Mouse (Mus musculus): ENCODE results near the gene Scd2.
"Not testable (repeated sequence)": the region's sequence is repeated elsewhere in the genome, so short reads cannot be mapped to it uniquely, and the experiment has no call there.

Gene Scd2

GRCm38 (mm10) chr19:44312007-44312360 lies 18.5 kb downstream of the Scd2 start:
- DNase-seq (ENCODE audit: low spot score in 2 of 2), result no peak

- DNase-seq (ENCODE audit: low spot score in 2 of 2), result no peak
Observed at GRCm38 (mm10) chr19:44313066-44313465, 19.6 kb downstream of the Scd2 start.

- peak; percentile 71 to 72 for DNase-seq (ENCODE audit: low spot score in 2 of 2)
Observed at GRCm38 (mm10) chr19:44314327-44314759, 20.9 kb downstream of the Scd2 start.

- no peak for DNase-seq (ENCODE audit: low spot score in 2 of 2)
Observed at GRCm38 (mm10) chr19:44314871-44315414, 21.5 kb downstream of the Scd2 start.

GRCm38 (mm10) chr19:44316752-44317315 lies 23.4 kb downstream of the Scd2 start:
- DNase-seq (ENCODE audit: low spot score in 2 of 2), result no peak

GRCm38 (mm10) chr19:44317391-44317790 lies 23.9 kb downstream of the Scd2 start:
- DNase-seq (ENCODE audit: low spot score in 2 of 2), result no peak

GRCm38 (mm10) chr19:44318545-44318944 lies 25.1 kb downstream of the Scd2 start:
- DNase-seq (ENCODE audit: low spot score in 2 of 2), result no peak

- DNase-seq (ENCODE audit: low spot score in 2 of 2), result no peak
Observed at GRCm38 (mm10) chr19:44320316-44320715, 26.8 kb downstream of the Scd2 start.

GRCm38 (mm10) chr19:44321201-44321600 lies 27.7 kb downstream of the Scd2 start:
- no peak for DNase-seq (ENCODE audit: low spot score in 2 of 2)

- no peak for DNase-seq (ENCODE audit: low spot score in 2 of 2)
Observed at GRCm38 (mm10) chr19:44321631-44322030, 28.2 kb downstream of the Scd2 start.

GRCm38 (mm10) chr19:44329566-44329965 lies 36.1 kb downstream of the Scd2 start:
- DNase-seq (ENCODE audit: low spot score in 2 of 2), result no peak

GRCm38 (mm10) chr19:44331128-44331527 lies 37.7 kb downstream of the Scd2 start:
- not testable (repeated sequence) for DNase-seq (ENCODE audit: low spot score in 2 of 2)

- no peak for DNase-seq (ENCODE audit: low spot score in 2 of 2)
Observed at GRCm38 (mm10) chr19:44331911-44332310, 38.4 kb downstream of the Scd2 start.

- peak; percentile 16 to 22 for DNase-seq (ENCODE audit: low spot score in 2 of 2)
Observed at GRCm38 (mm10) chr19:44332326-44332725, 38.9 kb downstream of the Scd2 start.

GRCm38 (mm10) chr19:44332833-44333623 lies 39.6 kb downstream of the Scd2 start, which contains the start of gene Scd4:
Gene Scd4, plus strand, starts transcription at chr19:44333092.
- DNase-seq (ENCODE audit: low spot score in 2 of 2), result no peak

- DNase-seq (ENCODE audit: low spot score in 2 of 2), result peak in 1 of 2 experiments; percentile 9
Observed at GRCm38 (mm10) chr19:44333991-44334390, 40.5 kb downstream of the Scd2 start.

- no peak for DNase-seq (ENCODE audit: low spot score in 2 of 2)
Observed at GRCm38 (mm10) chr19:44335876-44336662, 42.6 kb downstream of the Scd2 start.

GRCm38 (mm10) chr19:44349689-44350088 lies 56.2 kb downstream of the Scd2 start:
- DNase-seq (ENCODE audit: low spot score in 2 of 2), result no peak

GRCm38 (mm10) chr19:44351756-44352155 lies 58.3 kb downstream of the Scd2 start:
- peak; percentile 69 to 73 for DNase-seq (ENCODE audit: low spot score in 2 of 2)

Measured in spleen, postnatal 36 days (tissue).